Mouse (Mus musculus): Measurements from ENCODE around the gene Cpsf4l. TPM values are rescaled to one million over a fixed set of nuclear protein-coding genes. Genes with fewer than 3 reads are reported as not detected.

Gene Cpsf4l
- polyA plus RNA-seq, 1 experiment, result not detected

- no peaks in the 10 kb centered on the region for H3K27me3 ChIP-seq (ENCODE audit: control insufficient read depth, insufficient read depth, low read length)
- TF ChIP-seq POLR2A (IDR thresholded peaks at IDR 0.05; ENCODE audit: low read depth, low read length) (no peak), CTCF (IDR thresholded peaks at IDR 0.05; ENCODE audit: extremely low read depth, insufficient read length, insufficient replicate concordance, low read depth, low read length) (no peak)
- H3K4me1 ChIP-seq (ENCODE audit: control insufficient read depth, insufficient read depth, insufficient read length, low read length), result no peaks in the 10 kb centered on the region
- 0 out of 2 replicates have a peak, but pooled peaks cover 2% of the 10 kb centered on the region for H3K36me3 ChIP-seq (ENCODE audit: control insufficient read depth, insufficient read depth, low read length)
- H3K27ac ChIP-seq (ENCODE audit: insufficient read depth, low read depth, low read length), result no peak overlapping the region
- 21% methylated on average over 12 of the region's 12 CpGs for WGBS
- H3K4me3 ChIP-seq (ENCODE audit: low read depth, low read length), result no peak overlapping the region
These were observed 11.7 kb downstream of the Cpsf4l start for GRCm38 (mm10) chr11:113698013-113698545.

DNA sequence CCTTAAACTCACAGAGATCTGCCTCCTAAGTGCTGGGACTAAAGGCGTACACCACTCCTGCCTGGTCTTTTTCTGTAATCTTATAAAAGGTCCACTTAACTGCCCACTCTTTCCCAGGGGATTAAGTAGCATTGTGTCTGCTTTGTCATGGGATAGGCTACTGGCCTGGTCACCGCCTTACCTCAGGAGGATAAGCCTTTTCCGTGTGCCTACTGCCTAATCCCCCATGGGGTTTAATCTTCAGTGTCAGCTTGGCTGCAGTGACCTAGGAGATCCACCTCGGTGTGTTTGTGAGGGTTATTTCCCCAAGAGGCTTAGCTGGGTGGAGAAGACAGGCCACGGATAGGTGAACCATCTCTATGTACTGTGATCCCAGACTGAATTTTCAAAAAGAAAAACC is 12.2 kb downstream of the Cpsf4l start:
- 0 out of 2 replicates have a peak overlapping the region, but pooled peaks have one; percentile 18 for H3K27ac ChIP-seq (ENCODE audit: insufficient read depth, low read depth, low read length)
- WGBS, result 67% methylated on average over 5 of the region's 5 CpGs
- no peaks in the 10 kb centered on the region for H3K4me1 ChIP-seq (ENCODE audit: control insufficient read depth, insufficient read depth, insufficient read length, low read length)
- H3K27me3 ChIP-seq (ENCODE audit: control insufficient read depth, insufficient read depth, low read length), result no peaks in the 10 kb centered on the region
- TF ChIP-seq CTCF (IDR thresholded peaks at IDR 0.05; ENCODE audit: extremely low read depth, insufficient read length, insufficient replicate concordance, low read depth, low read length), result no peak
- TF ChIP-seq POLR2A (IDR thresholded peaks at IDR 0.05; ENCODE audit: low read depth, low read length), result no peak
- no peak overlapping the region for H3K4me3 ChIP-seq (ENCODE audit: low read depth, low read length)
- peaks cover 4% of the 10 kb centered on the region; the same call in 1 of the 2 replicates for H3K36me3 ChIP-seq (ENCODE audit: control insufficient read depth, insufficient read depth, low read length)

DNA sequence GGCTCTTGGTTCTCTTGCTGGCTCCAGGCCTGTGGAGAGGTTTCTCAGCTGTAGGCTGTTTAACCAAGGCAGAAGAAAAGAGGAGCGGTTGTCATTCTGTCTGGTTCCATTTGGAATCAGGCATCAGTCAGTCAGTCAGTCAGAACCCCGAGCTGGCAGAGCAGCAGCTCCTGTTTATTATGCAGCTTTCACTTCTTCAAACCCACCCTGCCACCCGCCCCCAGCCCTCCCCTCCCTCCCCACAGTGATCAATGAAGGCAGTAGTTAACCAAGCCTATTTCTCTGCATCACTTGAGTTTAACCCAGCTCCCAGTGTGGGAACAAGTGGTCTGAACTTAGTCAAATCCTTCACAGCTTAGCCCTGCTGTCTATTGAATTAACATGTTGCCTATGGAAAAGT is 18.0 kb downstream of the Cpsf4l start:
- WGBS, result 73% methylated on average over 3 of the region's 3 CpGs
- H3K4me1 ChIP-seq (ENCODE audit: control insufficient read depth, insufficient read depth, insufficient read length, low read length), result peaks cover 2% of the 10 kb centered on the region; the same call in 1 of the 2 replicates

DNA sequence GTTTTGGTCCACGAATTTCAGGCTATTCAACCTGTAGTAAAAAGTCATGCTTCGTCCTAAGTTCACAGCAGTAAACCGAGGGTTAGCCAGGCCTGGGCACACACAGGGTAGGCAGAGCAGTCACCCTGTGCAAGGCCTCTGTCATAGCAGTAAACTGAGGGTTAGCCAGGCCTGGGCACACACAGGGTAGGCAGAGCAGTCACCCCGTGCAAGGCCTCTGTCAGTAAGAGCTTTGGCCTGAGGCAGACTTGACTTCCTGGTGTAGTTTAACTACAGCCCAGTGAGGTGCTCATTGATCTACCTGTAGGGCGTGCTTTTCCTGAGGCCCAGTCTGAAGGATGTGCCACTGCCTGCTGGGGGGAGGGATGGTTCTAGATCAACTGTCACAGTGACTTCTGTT is 18.5 kb downstream of the Cpsf4l start:
- peaks cover 2% of the 10 kb centered on the region; the same call in 1 of the 2 replicates for H3K4me1 ChIP-seq (ENCODE audit: control insufficient read depth, insufficient read depth, insufficient read length, low read length)
- H3K27ac ChIP-seq (ENCODE audit: insufficient read depth, low read depth, low read length), result no peak overlapping the region
- H3K4me3 ChIP-seq (ENCODE audit: low read depth, low read length), result no peak overlapping the region
- peaks cover 25% of the 10 kb centered on the region for H3K36me3 ChIP-seq (ENCODE audit: control insufficient read depth, insufficient read depth, low read length)
- WGBS, result 56% methylated on average over 5 of the region's 5 CpGs
- TF ChIP-seq POLR2A (IDR thresholded peaks at IDR 0.05; ENCODE audit: low read depth, low read length) (no peak), CTCF (IDR thresholded peaks at IDR 0.05; ENCODE audit: extremely low read depth, insufficient read length, insufficient replicate concordance, low read depth, low read length) (no peak)
- H3K27me3 ChIP-seq (ENCODE audit: control insufficient read depth, insufficient read depth, low read length), result no peaks in the 10 kb centered on the region

More for the DNA sequence above, 18.0 kb downstream of the Cpsf4l start:
- no peaks in the 10 kb centered on the region for H3K27me3 ChIP-seq (ENCODE audit: control insufficient read depth, insufficient read depth, low read length)
- no peak overlapping the region for H3K27ac ChIP-seq (ENCODE audit: insufficient read depth, low read depth, low read length)
- H3K4me3 ChIP-seq (ENCODE audit: low read depth, low read length), result no peak overlapping the region
- H3K36me3 ChIP-seq (ENCODE audit: control insufficient read depth, insufficient read depth, low read length), result peaks cover 25% of the 10 kb centered on the region
- TF ChIP-seq CTCF (IDR thresholded peaks at IDR 0.05; ENCODE audit: extremely low read depth, insufficient read length, insufficient replicate concordance, low read depth, low read length) (no peak), POLR2A (IDR thresholded peaks at IDR 0.05; ENCODE audit: low read depth, low read length) (no peak)

GRCm38 (mm10) chr11:113690506-113690905 is 19.3 kb downstream of the Cpsf4l start:
- Histone ChIP-seq H3K4me3 (ENCODE audit: low read depth, low read length) (no peak overlapping the region), H3K36me3 (ENCODE audit: control insufficient read depth, insufficient read depth, low read length) (peaks cover 25% of the 10 kb centered on the region), H3K27me3 (ENCODE audit: control insufficient read depth, insufficient read depth, low read length) (no peaks in the 10 kb centered on the region), H3K27ac (ENCODE audit: insufficient read depth, low read depth, low read length) (no peak overlapping the region), H3K4me1 (ENCODE audit: control insufficient read depth, insufficient read depth, insufficient read length, low read length) (peaks cover 2% of the 10 kb centered on the region; the same call in 1 of the 2 replicates)
- TF ChIP-seq CTCF (IDR thresholded peaks at IDR 0.05; ENCODE audit: extremely low read depth, insufficient read length, insufficient replicate concordance, low read depth, low read length) (no peak), POLR2A (IDR thresholded peaks at IDR 0.05; ENCODE audit: low read depth, low read length) (no peak)
- 92% methylated on average over 12 of the region's 12 CpGs for WGBS

DNA sequence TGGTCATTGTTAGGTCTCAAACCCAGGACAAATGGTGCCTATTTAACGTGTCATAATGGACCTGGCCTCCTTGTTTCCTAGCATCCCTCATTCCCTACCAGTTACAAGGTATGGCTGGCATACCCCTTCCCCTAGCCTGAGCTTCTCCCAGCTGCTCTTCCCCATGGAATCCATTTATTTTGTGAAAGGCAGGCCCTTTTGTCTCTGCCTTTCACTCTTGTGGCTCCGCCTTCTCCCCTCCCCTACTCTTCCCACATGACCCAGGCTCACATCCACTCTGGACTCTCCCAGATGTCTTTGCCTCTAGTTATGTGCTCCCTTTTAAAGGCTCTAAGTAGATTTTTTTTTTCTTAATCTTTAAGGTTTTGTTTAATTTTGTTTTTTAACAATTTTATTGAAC is 22.8 kb downstream of the Cpsf4l start:
- H3K4me3 ChIP-seq (ENCODE audit: low read depth, low read length), result no peak overlapping the region
- WGBS, result 79% methylated on average over 2 of the region's 2 CpGs
- H3K36me3 ChIP-seq (ENCODE audit: control insufficient read depth, insufficient read depth, low read length), result peaks cover 17% of the 10 kb centered on the region
- no peak for TF ChIP-seq POLR2A (IDR thresholded peaks at IDR 0.05; ENCODE audit: low read depth, low read length)
- TF ChIP-seq CTCF (IDR thresholded peaks at IDR 0.05; ENCODE audit: extremely low read depth, insufficient read length, insufficient replicate concordance, low read depth, low read length), result no peak
- H3K27me3 ChIP-seq (ENCODE audit: control insufficient read depth, insufficient read depth, low read length), result no peaks in the 10 kb centered on the region
- peaks cover 7% of the 10 kb centered on the region for H3K4me1 ChIP-seq (ENCODE audit: control insufficient read depth, insufficient read depth, insufficient read length, low read length)
- H3K27ac ChIP-seq (ENCODE audit: insufficient read depth, low read depth, low read length), result no peak overlapping the region

DNA sequence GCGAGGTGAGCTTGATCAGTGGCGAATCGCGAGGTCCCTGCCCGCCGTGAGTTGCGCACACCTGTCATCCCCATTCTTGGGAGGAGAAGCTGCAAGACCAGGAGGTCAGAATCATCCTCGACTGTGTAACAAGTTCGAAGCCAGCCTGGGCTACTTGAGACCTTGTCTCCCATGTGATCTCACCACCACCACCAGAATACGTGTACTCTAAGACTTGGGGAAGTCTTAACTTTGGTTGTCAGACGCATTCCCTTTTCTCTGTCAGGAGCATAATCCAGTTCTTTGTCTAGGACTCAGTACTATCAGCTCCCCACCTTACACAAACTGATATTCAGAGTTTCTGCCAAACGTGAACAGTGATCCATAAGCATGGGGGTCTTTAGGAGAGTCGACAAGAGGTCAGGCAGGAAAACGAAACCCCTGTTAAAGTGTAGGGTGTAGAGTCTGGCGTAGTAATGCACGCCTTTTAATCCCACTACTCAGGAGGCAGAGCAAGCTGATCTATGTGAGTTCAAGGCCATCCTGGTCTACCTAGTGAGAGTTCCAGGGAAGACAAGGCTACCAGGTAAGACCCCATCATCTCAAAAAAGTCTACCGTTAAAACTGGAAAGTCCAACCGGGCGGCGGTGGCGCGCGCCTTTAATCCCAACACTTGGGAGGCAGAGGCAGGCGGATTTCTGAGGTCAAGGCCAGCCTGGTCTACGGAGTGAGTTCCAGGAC is 24.9 kb downstream of the Cpsf4l start:
- Histone ChIP-seq H3K36me3 (ENCODE audit: control insufficient read depth, insufficient read depth, low read length) (peaks cover 14% of the 10 kb centered on the region), H3K27ac (ENCODE audit: insufficient read depth, low read depth, low read length) (no peak overlapping the region), H3K27me3 (ENCODE audit: control insufficient read depth, insufficient read depth, low read length) (no peaks in the 10 kb centered on the region), H3K4me1 (ENCODE audit: control insufficient read depth, insufficient read depth, insufficient read length, low read length) (peaks cover 7% of the 10 kb centered on the region), H3K4me3 (ENCODE audit: low read depth, low read length) (peak overlapping the region; percentile 75)
- TF ChIP-seq POLR2A (IDR thresholded peaks at IDR 0.05; ENCODE audit: low read depth, low read length) (no peak), CTCF (IDR thresholded peaks at IDR 0.05; ENCODE audit: extremely low read depth, insufficient read length, insufficient replicate concordance, low read depth, low read length) (no peak)
- 39% methylated on average over 25 of the region's 25 CpGs for WGBS
